Mouse (Mus musculus) large intestine, adult 2 months (tissue): ENCODE measurements around the gene Inca1. TPM values are rescaled to one million over a fixed set of nuclear protein-coding genes. Genes with fewer than 3 reads are reported as not detected.

Source experiments
- DNase-seq: peaks from one replicate; pipeline ENCODE4 v3.0.0-alpha.2; 2012; ENCODE audit warnings: low read depth, low spot score
- WGBS: fragments of 180-500 bp; shearing (Covaris S2); methylation state at CpG from one replicate; pipeline ENCODE4 v1.1.7; 2018; 5-methylcytosine and 5-hydroxymethylcytosine counted together
- polyA plus RNA-seq: library from polyadenylated mRNA; depleted of rRNA; stranded (reverse); fragments of >200 nt; gene quantifications from 2 replicates; pipeline ENCODE4 v1.2.3, GENCODE M21; 2012

Gene Inca1
- polyA plus RNA-seq, 1 experiment: 0.99 TPM

DNA sequence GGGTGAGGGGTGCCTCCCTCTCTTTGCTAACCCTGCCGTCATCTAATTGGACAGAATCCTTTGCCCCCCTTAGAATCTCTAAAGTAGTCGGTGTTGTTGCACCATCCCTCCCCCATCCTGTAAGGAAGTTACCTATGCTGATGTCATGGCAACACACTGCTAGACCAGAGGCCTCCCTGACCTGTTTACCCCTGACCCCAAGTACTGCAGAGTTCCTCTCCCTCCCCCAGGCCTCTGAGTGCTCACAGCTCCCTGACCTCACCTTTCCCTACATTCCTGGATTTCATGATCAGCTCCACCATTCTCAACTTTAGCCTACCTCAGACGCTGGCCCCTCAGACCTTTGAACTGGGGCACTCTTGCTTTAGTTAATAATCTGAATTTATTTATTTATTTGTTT lies 6.2 kb upstream of the Inca1 start:
- DNase-seq: no peak
- WGBS: 67% methylated on average over 3 of the region's 3 CpGs

DNA sequence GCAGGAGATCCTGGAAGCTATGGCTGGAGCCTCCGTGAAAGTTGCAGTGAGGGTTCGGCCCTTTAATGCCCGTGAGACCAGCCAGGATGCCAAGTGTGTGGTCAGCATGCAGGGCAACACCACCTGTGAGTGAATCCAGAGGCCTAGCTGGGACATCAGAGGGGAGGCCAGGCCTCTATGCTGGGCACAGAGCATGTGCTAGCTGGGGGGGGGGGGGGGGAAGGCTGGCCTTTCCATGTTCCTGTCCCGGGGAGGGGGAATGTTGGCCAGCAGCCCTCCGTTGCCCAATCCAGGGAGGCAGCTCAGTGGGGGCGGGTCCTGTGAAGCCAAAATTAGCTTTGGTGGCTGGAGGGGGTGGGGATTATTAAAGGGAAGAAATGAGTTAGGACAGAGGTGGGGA lies 2.8 kb upstream of the Inca1 start:
- 71% methylated on average over 6 of the region's 6 CpGs for WGBS
- DNase-seq: no peak

GRCm38 (mm10) chr11:70701984-70702733 lies 2.2 kb upstream of the Inca1 start:
- WGBS: 71% methylated on average over 6 of the region's 6 CpGs
- DNase-seq: no peak

DNA sequence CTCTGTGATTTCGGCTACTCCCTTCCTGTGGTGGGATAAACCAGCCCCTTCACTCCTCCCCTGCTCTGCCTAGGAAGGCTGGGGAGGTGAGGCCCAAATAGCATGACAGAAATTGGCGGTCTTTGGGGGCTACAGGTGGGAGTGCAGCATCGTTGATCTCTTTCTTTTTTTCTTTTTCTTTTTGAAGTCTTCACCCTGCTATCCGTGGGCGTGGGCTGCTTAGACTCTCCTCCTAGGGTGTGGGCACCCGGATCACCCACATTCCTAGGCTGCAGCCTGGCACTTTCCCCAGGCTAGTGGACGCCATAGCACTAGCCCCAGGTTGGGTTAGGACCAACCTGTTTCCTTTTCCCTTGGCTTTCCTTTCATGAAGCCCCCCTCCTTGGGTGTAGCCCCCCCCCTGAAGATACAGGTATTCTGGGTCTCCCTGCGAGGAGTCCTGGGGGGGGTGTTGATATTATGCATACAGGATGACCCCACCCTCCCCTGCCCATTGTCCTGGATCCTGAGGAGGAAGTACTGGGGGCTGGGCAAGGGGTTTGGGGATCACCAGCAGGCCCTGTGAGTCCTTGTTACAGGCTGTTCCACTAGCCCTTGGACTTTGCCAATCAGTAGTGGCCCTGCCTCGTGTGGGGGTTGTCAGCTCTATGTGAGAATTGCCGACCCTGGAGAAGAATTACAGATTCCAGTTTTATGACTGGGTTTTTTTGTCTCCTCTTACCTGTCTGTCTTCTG lies 1.4 kb upstream of the Inca1 start:
- DNase-seq: no peak
- WGBS: 6% methylated on average over 10 of the region's 10 CpGs

GRCm38 (mm10) chr11:70700613-70701012 lies 658 bp upstream of the Inca1 start:
- no peak for DNase-seq
- WGBS: under 1% methylated on average over 34 of the region's 34 CpGs

DNA sequence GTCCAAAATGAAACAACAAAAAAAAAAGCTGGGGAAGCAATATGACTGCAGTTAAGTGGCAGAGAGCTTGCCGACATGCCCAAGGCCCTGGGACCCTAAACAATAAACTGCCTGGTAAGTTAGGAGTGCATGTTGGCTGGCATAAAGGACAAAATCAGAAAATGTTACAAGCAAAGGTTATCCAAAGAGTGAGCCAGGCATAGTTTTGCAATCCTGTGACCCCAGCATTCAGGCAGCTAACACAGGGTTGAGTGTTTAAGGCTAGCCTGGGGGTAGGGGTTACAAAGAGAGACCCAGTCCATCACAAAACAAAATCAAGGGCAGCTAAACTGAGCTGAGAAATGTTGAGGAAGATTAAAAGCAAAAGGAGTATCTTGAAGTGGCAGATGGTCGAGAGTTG lies 904 bp downstream of the Inca1 start:
- WGBS: 77% methylated on average over 2 of the region's 2 CpGs
- no peak for DNase-seq

DNA sequence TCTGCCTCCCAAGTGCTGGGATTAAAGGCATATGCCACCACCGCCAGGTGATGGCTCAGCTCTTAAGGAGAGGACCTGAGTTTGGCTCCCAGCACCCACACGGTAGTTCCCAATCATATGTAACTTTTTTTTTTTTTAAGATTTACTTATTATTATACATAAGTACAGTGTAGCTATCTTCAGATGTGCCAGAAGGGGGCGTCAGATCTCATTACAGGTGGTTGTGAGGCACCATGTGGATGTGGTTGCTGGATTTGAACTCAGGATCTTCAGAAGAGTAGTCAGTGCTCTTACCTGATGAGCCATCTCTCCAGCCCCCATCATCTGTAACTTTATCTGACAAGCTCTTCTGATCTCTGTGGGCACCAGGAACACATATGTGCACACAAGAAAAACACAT lies 2.6 kb downstream of the Inca1 start:
- WGBS: 78% methylated on average over 3 of the region's 3 CpGs
- DNase-seq: no peak

GRCm38 (mm10) chr11:70693504-70693903 lies 6.5 kb downstream of the Inca1 start:
- 84% methylated on average over 3 of the region's 3 CpGs for WGBS
- DNase-seq: no peak

DNA sequence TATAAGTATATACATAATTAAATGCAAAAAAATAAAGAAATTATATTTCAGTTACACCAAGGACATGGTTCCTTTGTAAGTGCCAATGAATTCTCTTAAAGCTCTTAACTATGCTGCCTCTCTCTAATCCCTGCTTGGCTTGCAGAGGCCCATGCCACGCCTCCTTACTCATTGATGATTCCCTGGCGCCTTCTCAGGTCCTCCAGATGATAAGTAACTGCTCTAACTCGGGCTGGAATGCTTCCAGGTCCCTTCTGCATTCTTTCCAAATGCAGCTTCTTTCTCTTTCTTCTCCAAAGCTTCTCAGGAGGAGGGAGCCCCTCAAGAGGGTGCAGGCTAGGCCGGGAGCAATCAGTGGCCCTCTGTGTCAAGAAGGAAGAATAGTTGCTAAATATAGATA lies 10.4 kb downstream of the Inca1 start:
- WGBS: 38% methylated on average over 4 of the region's 4 CpGs
- no peak for DNase-seq

GRCm38 (mm10) chr11:70688372-70688771 lies 11.6 kb downstream of the Inca1 start:
- no peak for DNase-seq
- WGBS: 27% methylated on average over 8 of the region's 8 CpGs

GRCm38 (mm10) chr11:70687601-70688199 lies 12.3 kb downstream of the Inca1 start, which contains the start of gene Camta2:
Camta2 (minus strand) TSS chr11:70688105.
- 1% methylated on average over 55 of the region's 55 CpGs for WGBS
- DNase-seq: no peak

- 2% methylated on average over 16 of the region's 16 CpGs for WGBS
- DNase-seq: no peak
Measured at GRCm38 (mm10) chr11:70686901-70687566, 12.9 kb downstream of the Inca1 start.

DNA sequence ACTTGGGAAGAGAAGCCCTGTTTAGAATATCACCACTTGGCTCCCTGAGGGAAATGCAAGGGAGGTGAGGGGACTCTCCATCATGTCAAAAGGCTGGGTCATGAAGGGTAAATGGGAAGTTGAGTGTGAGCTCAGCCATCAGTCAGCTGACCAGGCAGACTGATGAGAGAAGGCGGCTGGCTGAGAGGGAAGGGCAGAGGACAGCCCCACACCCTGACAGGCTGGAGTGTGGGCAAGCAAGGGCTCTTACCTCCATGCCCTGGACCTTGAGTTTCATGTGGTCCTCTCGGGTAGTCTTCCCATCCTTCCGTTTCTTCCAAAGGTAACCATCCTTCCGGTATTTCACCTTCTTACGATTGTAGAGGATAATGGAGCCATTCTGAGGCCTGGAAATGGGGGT lies 16.3 kb downstream of the Inca1 start:
- no peak for DNase-seq
- 88% methylated on average over 5 of the region's 5 CpGs for WGBS

- WGBS: 72% methylated on average over 11 of the region's 11 CpGs
- no peak for DNase-seq
Measured at GRCm38 (mm10) chr11:70681897-70682581, 17.9 kb downstream of the Inca1 start.

- DNase-seq: no peak
- 85% methylated on average over 12 of the region's 12 CpGs for WGBS
Measured at GRCm38 (mm10) chr11:70681170-70681569, 18.8 kb downstream of the Inca1 start.

- 82% methylated on average over 8 of the region's 8 CpGs for WGBS
- no peak for DNase-seq
Measured at GRCm38 (mm10) chr11:70679894-70680293, 20.1 kb downstream of the Inca1 start.

DNA sequence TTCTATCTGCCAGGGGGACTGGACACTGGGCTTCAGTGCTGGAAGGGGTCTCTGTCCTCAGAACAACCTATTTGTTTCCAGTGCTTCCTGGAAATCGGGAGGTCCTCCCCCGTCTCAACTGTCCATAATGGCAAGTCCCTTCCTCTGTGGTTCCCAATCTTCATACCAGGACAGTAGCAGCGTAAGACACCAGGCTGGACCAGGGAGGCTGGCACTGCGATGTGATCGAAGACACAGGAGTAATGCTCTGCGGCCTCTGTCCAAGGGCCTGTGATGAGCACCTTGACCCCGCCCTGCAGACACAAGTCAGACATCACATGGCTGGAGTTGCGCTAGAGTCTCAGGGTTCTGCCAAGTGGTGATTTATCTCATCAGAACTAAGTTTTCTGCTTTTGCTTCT lies 20.6 kb downstream of the Inca1 start:
- no peak for DNase-seq

DNA sequence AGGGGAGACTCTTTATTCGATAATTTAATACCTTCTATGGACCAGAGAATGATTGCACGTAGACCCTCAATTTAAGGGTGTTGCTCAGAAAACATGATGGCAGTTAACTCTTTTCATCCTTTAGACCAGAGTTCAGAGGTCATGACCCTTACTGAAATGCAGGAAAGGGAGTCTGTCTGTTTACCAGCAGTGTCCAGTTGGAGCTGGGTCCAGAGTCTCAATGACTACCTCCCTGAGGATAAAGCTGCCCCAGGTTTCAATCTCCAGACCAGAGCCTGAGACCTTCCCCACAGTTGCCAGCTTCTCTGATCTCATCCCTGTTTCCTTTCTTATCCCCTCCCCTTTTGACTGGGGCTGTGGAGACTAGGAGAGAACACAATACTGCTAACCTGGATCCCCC lies 21.4 kb downstream of the Inca1 start:
- 88% methylated on average over 2 of the region's 2 CpGs for WGBS
- no peak for DNase-seq

More for the DNA sequence above, 20.6 kb downstream of the Inca1 start:
- 95% methylated on average over 8 of the region's 8 CpGs for WGBS

- WGBS: 78% methylated on average over 9 of the region's 9 CpGs
- DNase-seq: no peak
Measured at GRCm38 (mm10) chr11:70678092-70678491, 21.9 kb downstream of the Inca1 start.

GRCm38 (mm10) chr11:70674501-70674900 lies 25.5 kb downstream of the Inca1 start:
- WGBS: 74% methylated on average over 11 of the region's 11 CpGs
- no peak for DNase-seq
